Mouse (Mus musculus): ENCODE data around the gene Grin2a. TPM values are rescaled to one million over a fixed set of nuclear protein-coding genes. Genes with fewer than 3 reads are reported as not detected.

Gene Grin2a
- not detected for polyA plus RNA-seq (2014; fragmentation: Illumina TruSeq; extraction: RNeasy Lipid Tissue Mini Kit (QIAGEN cat#74804))

GRCm38 (mm10) chr16:9994951-9995813 is at the start of gene Grin2a:
Gene Grin2a (minus strand): TSS chr16:9995560.

Other genes with a start within 250 kb of the Grin2a start
- 5.4 TPM for gene Rpl39l, start 174.7 kb upstream of the Grin2a start, polyA plus RNA-seq (2014; fragmentation: Illumina TruSeq; extraction: RNeasy Lipid Tissue Mini Kit (QIAGEN cat#74804))
- gene Atf7ip2, start 197.2 kb upstream of the Grin2a start, polyA plus RNA-seq (2014; fragmentation: Illumina TruSeq; extraction: RNeasy Lipid Tissue Mini Kit (QIAGEN cat#74804)) = 22.4 TPM

All from ovary, adult 10 weeks (tissue).